Mouse (Mus musculus): ENCODE measurements around the gene Atxn10.
A peak's percentile ranks its signal among the peaks of the same experiment; 100 is the strongest.

The Atxn10 gene

GRCm38 (mm10) chr15:85354060-85354459 lies 18.0 kb downstream of the Atxn10 start:
- no peaks in the 10 kb centered on the region for H3K27me3 ChIP-seq (ENCODE audit: control insufficient read depth, insufficient read depth, low read length, poor library complexity, severe bottlenecking)
- DNase-seq (ENCODE audit: low read depth, low spot score): no peak
- peaks cover 1% of the 10 kb centered on the region; the same call in 1 of the 2 replicates for H3K36me3 ChIP-seq (ENCODE audit: control insufficient read depth, insufficient read depth, low read length, poor library complexity, severe bottlenecking)

- no peak for DNase-seq (ENCODE audit: low read depth, low spot score)
- Histone ChIP-seq H3K27me3 (ENCODE audit: control insufficient read depth, insufficient read depth, low read length, poor library complexity, severe bottlenecking) (no peaks in the 10 kb centered on the region), H3K36me3 (ENCODE audit: control insufficient read depth, insufficient read depth, low read length, poor library complexity, severe bottlenecking) (0 out of 2 replicates have a peak, but pooled peaks cover under 1% of the 10 kb centered on the region)
Measured at GRCm38 (mm10) chr15:85356112-85356511, 20.1 kb downstream of the Atxn10 start.

DNA sequence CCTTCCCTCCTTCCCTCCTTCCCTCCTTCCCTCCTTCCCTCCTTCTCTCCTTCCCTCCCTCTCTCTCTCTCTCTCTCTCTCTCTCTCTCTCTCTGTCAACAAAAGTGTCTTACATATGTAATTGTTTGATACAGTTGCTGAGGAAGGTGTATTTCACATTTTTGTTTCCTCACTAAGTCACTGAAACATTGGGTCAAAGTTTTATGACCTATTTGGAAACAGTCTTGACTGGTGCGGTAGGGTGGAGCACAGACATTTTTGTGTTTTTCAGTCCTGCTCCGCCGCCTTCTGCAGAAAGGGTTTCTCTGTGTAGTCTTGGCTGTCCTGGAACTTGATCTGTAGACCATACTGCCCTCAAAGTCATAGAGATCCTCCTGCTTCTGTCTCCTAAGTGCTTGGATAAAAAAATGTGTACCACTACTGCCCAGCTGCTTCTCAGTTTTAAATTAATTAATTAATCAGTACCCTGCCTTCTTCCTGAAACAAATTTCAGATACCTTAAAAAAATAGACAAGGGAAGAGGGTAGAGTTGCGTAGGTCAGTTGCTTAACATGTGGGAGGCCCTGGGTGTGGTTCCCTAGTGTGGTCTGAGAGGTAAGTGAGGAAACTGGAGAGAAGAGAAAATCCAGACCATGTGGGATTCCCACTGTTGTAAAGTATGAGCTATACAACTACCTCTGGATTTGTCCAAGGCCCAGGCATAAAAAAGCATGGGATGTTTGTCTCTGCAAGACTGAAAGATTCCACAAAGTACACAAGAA lies 21.6 kb downstream of the Atxn10 start:
- Histone ChIP-seq H3K36me3 (ENCODE audit: control insufficient read depth, insufficient read depth, low read length, poor library complexity, severe bottlenecking) (peaks cover 4% of the 10 kb centered on the region; the same call in 1 of the 2 replicates), H3K27me3 (ENCODE audit: control insufficient read depth, insufficient read depth, low read length, poor library complexity, severe bottlenecking) (no peaks in the 10 kb centered on the region)
- no peak for DNase-seq (ENCODE audit: low read depth, low spot score)

DNA sequence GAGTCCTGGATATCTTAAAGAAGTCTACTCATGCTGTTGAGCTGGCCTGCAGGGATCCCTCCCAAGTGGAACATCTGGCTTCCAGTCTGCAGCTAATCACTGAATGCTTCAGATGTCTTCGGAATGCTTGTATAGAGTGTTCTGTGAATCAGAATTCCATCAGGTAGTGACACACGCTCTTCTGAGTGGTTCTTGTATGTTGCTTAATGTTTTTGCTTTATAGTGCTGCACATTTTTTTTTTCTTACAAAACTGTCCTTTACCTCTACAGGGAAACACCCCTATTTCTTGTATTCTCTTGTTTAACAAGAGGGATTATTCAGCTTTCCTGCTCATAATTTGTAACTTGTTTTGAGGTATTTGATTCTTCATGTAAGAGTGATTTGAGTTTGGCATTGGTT lies 23.4 kb downstream of the Atxn10 start:
- Histone ChIP-seq H3K27me3 (ENCODE audit: control insufficient read depth, insufficient read depth, low read length, poor library complexity, severe bottlenecking) (no peaks in the 10 kb centered on the region), H3K36me3 (ENCODE audit: control insufficient read depth, insufficient read depth, low read length, poor library complexity, severe bottlenecking) (peaks cover 4% of the 10 kb centered on the region)
- DNase-seq (ENCODE audit: low read depth, low spot score): no peak

- Histone ChIP-seq H3K36me3 (ENCODE audit: control insufficient read depth, insufficient read depth, low read length, poor library complexity, severe bottlenecking) (peaks cover 4% of the 10 kb centered on the region), H3K27me3 (ENCODE audit: control insufficient read depth, insufficient read depth, low read length, poor library complexity, severe bottlenecking) (no peaks in the 10 kb centered on the region)
- no peak for DNase-seq (ENCODE audit: low read depth, low spot score)
Measured at GRCm38 (mm10) chr15:85359901-85360300, 23.9 kb downstream of the Atxn10 start.

DNA sequence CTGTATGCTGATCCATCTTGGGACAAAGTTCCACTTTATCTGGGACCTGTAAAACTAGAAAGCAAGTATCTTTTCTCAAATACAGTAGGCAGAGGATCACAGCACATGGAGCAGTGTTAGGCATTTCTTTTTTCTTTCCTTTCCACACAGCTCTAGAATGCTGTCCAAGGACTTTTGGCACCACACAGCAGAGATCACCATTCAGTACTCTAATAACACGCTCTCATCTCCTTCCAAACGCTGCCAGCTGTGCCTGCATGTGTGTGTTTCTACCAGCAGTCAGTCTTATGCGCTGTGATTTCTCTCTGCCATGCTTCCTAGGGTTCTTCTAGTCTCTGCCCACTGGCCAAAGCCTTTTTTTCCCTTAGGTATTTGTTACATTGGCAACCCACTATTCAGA lies 28.3 kb downstream of the Atxn10 start:
- Histone ChIP-seq H3K27me3 (ENCODE audit: control insufficient read depth, insufficient read depth, low read length, poor library complexity, severe bottlenecking) (no peaks in the 10 kb centered on the region), H3K36me3 (ENCODE audit: control insufficient read depth, insufficient read depth, low read length, poor library complexity, severe bottlenecking) (peaks cover 5% of the 10 kb centered on the region)
- DNase-seq (ENCODE audit: low read depth, low spot score): no peak

- no peak for DNase-seq (ENCODE audit: low read depth, low spot score)
- Histone ChIP-seq H3K36me3 (ENCODE audit: control insufficient read depth, insufficient read depth, low read length, poor library complexity, severe bottlenecking) (peaks cover 3% of the 10 kb centered on the region), H3K27me3 (ENCODE audit: control insufficient read depth, insufficient read depth, low read length, poor library complexity, severe bottlenecking) (no peaks in the 10 kb centered on the region)
Measured at GRCm38 (mm10) chr15:85366938-85367337, 30.9 kb downstream of the Atxn10 start.

DNA sequence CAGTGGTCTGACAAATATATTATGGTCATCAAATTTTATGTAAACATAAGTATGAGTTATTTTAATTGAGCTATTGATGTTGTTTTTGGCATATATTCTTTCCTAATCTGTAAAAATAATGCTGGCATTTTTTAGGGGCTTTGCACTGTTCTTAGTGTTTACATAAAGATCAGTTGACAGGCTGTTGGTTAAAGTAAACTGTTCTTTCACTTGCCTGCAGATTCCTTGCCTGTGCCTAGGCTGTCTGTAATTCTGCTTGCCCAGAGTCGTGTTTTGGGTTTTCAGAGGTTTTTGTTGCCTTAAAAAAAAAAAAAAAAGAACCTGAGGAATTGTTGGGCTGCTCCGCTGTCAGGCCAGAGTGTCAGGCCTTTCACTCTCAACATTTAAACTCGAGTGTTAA lies 33.7 kb downstream of the Atxn10 start:
- Histone ChIP-seq H3K36me3 (ENCODE audit: control insufficient read depth, insufficient read depth, low read length, poor library complexity, severe bottlenecking) (peaks cover 1% of the 10 kb centered on the region), H3K27me3 (ENCODE audit: control insufficient read depth, insufficient read depth, low read length, poor library complexity, severe bottlenecking) (no peaks in the 10 kb centered on the region)
- DNase-seq (ENCODE audit: low read depth, low spot score): no peak

DNA sequence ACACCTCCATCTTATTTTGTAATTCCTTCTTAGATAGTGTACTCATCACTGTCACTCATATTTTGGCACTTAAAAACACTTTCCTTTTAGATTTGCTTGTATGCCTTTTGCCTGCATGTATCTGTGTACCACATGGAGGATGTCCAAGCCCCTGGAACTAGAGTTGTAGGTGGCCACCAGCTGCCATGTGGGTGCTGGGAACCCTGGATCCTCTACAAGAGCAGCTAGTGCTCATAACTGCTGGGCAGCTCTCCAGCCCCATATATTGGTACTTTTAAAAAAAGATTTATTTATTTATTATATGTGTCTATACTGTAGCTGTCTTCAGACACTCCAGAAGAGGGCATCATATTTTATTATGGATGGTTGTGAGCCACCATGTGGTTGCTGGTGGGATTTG lies 37.1 kb downstream of the Atxn10 start:
- no peak for DNase-seq (ENCODE audit: low read depth, low spot score)
- H3K36me3 ChIP-seq (ENCODE audit: control insufficient read depth, insufficient read depth, low read length, poor library complexity, severe bottlenecking): peaks cover 4% of the 10 kb centered on the region; the same call in 1 of the 2 replicates
- no peaks in the 10 kb centered on the region for H3K27me3 ChIP-seq (ENCODE audit: control insufficient read depth, insufficient read depth, low read length, poor library complexity, severe bottlenecking)

DNA sequence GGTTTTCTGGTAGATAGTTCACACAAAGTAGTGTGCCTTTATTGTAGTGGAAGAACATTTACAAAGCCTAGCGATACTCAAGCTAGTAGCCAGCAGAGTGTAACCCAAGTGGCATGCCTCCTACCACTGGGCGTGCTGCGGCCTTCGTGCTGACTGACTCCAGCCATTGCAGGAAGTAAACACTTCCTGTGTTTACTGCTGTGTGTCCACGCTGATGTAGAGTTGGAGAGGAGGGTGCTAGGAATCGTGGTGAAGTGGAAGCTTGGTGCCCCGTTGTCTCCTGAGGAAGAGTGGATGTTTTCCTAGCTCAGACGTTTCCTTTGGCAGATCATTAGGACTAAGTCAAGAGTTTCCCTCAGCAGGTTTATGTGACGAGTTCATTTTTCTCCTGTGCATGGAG lies 47.4 kb downstream of the Atxn10 start:
- no peak for DNase-seq (ENCODE audit: low read depth, low spot score)
- Histone ChIP-seq H3K27me3 (ENCODE audit: control insufficient read depth, insufficient read depth, low read length, poor library complexity, severe bottlenecking) (no peaks in the 10 kb centered on the region), H3K36me3 (ENCODE audit: control insufficient read depth, insufficient read depth, low read length, poor library complexity, severe bottlenecking) (peaks cover 8% of the 10 kb centered on the region)

- Histone ChIP-seq H3K27me3 (ENCODE audit: control insufficient read depth, insufficient read depth, low read length, poor library complexity, severe bottlenecking) (no peaks in the 10 kb centered on the region), H3K36me3 (ENCODE audit: control insufficient read depth, insufficient read depth, low read length, poor library complexity, severe bottlenecking) (peaks cover 6% of the 10 kb centered on the region)
- peak; percentile 15 for DNase-seq (ENCODE audit: low read depth, low spot score)
Measured at GRCm38 (mm10) chr15:85388696-85389095, 52.7 kb downstream of the Atxn10 start.

DNA sequence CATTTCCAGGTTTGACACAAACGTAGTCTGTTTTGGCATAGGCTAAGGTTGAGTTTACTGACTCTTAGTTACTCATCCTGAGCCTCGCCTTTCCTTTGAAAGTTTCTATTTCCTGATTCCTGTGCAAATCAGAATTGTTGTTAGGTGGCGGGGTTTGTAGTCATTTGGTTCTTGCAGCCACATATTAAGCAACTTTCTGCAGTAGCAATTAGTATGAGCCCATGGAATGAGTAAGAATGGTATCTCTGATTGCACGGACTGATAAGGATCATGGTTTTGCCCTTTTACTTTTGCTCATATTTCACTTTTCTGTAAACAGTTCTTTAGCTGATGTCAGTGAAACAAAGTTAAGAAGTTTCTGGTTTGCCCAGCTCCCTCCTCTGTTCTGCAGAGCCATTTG lies 53.9 kb downstream of the Atxn10 start:
- DNase-seq (ENCODE audit: low read depth, low spot score): no peak
- peaks cover 4% of the 10 kb centered on the region; the same call in 1 of the 2 replicates for H3K36me3 ChIP-seq (ENCODE audit: control insufficient read depth, insufficient read depth, low read length, poor library complexity, severe bottlenecking)
- no peaks in the 10 kb centered on the region for H3K27me3 ChIP-seq (ENCODE audit: control insufficient read depth, insufficient read depth, low read length, poor library complexity, severe bottlenecking)

DNA sequence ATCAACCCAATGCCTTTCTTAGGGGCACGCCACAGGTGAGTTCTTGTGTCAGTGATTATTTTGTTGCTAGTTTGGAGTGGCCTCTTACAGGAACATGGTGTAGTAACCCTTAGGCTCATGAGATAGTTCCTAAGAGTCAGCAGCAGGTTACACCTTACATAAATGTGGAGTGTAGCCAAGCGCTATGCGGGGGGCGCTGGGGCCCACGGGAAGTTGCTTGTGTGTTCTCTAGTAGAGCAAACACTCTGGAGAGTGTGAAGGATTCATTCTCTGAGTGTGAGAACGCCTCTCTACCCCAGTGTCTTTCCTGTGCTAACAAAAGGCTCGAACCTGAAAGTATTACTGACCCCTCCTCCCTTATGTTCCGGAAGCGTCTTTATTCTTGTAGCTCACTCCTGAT lies 59.3 kb downstream of the Atxn10 start:
- DNase-seq (ENCODE audit: low read depth, low spot score): no peak
- Histone ChIP-seq H3K27me3 (ENCODE audit: control insufficient read depth, insufficient read depth, low read length, poor library complexity, severe bottlenecking) (no peaks in the 10 kb centered on the region), H3K36me3 (ENCODE audit: control insufficient read depth, insufficient read depth, low read length, poor library complexity, severe bottlenecking) (peaks cover 1% of the 10 kb centered on the region; the same call in 1 of the 2 replicates)

DNA sequence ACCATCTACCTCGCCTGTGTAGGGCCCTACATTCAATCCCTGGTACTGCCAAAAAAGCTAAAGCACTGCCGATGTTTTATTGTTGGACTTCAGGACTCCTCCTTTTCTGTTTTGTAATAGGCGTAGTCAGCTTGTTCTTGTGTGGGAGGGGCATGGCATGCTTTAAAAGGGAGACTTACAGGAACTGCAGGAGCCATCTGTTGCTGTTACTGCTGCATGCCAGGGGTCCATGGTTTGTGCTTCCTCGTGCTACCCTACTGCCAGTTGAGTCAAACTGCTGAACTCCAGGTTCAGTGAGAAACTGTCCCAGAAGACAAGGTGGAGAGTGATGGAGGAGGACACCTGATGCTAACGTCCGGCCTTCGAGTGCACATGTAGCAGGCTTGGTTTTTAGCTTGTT lies 65.9 kb downstream of the Atxn10 start:
- no peaks in the 10 kb centered on the region for H3K27me3 ChIP-seq (ENCODE audit: control insufficient read depth, insufficient read depth, low read length, poor library complexity, severe bottlenecking)
- no peak for DNase-seq (ENCODE audit: low read depth, low spot score)
- H3K36me3 ChIP-seq (ENCODE audit: control insufficient read depth, insufficient read depth, low read length, poor library complexity, severe bottlenecking): peaks cover 2% of the 10 kb centered on the region; the same call in 1 of the 2 replicates

DNA sequence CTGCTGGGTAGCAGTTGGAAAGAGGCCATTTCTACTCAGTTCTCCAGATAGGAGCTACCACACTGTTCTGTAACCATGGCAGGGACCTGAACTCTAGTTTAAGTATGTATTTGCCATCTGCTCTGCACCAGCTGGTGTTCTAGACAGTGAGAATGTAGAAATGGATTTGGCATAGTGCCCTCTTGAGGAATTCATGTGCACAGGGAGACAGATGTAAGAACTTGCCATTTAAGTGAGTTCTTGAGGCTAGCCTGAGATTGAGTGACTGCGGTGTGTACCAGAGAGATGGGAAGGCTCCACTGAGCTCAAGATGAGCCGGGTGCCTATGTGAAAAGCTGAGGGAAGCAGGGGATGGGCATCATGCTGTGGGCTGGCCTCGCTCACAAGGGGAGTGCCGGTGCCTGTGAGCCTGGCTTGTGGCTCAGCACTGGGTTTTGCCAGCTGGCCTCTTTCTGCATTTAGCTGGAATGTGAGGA lies 67.2 kb downstream of the Atxn10 start:
- Histone ChIP-seq H3K27me3 (ENCODE audit: control insufficient read depth, insufficient read depth, low read length, poor library complexity, severe bottlenecking) (no peaks in the 10 kb centered on the region), H3K36me3 (ENCODE audit: control insufficient read depth, insufficient read depth, low read length, poor library complexity, severe bottlenecking) (peaks cover 2% of the 10 kb centered on the region; the same call in 1 of the 2 replicates)
- DNase-seq (ENCODE audit: low read depth, low spot score): no peak

Measured in splenic B cell, adult 2 months (primary cell).